Mouse (Mus musculus): Measurements from ENCODE around the gene 1810065E05Rik. TPM values are rescaled to one million over a fixed set of nuclear protein-coding genes. Genes with fewer than 3 reads are reported as not detected.

1810065E05Rik gene
- polyA plus RNA-seq, 1 experiment from 2014 or later = not detected

DNA sequence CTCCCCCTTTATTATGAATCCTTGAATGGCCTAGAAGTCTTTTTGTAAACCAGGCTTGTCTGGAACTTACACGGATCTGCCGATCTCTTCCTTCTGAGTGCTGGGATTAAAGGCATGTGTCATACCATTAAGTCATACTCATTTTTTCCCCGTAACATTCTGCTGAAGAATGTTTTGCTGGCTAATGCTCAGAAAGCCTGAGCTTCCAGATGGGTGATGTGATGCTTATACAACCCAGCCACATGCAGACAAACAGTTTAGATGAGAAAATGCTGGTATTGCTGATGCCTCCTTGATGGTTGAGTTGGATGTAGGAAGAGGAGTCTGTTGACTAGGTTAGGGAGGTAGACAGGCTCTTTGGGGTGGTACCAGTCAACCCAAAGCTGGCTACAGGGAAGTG, 2.6 kb upstream of the 1810065E05Rik start:
- no peaks in the 10 kb centered on the region for H3K9me3 ChIP-seq (ENCODE audit: control insufficient read depth, low read length)
- no peak overlapping the region for H3K27ac ChIP-seq
- no peak for DNase-seq (ENCODE audit: low spot score)
- no peak overlapping the region for H3K4me2 ChIP-seq (replicated peaks)
- 78% methylated on average over 3 of the region's 3 CpGs for WGBS
- H3K36me3 ChIP-seq (replicated peaks; ENCODE audit: control insufficient read depth, insufficient read depth) = no peaks in the 10 kb centered on the region
- H3K4me1 ChIP-seq (replicated peaks; ENCODE audit: control insufficient read depth, insufficient read depth, low read length) = no peaks in the 10 kb centered on the region
- no peak overlapping the region for H3K9ac ChIP-seq
- H3K4me3 ChIP-seq (replicated peaks; ENCODE audit: low read length) = no peak overlapping the region
- ATAC-seq (ENCODE audit: low FRiP score) = no peak
- no peaks in the 10 kb centered on the region for H3K27me3 ChIP-seq (ENCODE audit: control insufficient read depth, insufficient read depth, low read length)

DNA sequence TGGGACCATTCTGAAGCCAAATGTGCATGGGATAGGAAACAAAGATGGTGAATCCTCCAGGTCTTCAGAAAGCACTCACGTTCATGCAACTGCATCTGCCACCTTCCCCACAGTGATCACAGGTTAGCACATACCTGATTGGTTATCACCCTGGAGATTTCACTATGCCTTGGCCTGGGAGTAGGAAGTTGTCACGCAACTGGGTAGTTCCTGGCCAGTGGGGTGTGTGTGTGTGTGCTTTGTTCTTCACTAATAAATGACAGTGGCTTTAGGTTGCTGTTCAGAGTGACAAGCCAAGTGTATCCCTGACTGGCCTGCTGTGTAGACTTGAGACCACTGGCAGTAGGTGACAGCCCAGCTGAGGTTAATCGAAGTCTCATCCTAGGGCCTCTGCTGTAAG, 11.3 kb downstream of the 1810065E05Rik start, which contains the start of gene Gm12253:
Gm12253 (plus strand) TSS at position 301 of the 400 bp plus-strand sequence.
- H3K27me3 ChIP-seq (ENCODE audit: control insufficient read depth, insufficient read depth, low read length) = no peaks in the 10 kb centered on the region
- H3K4me2 ChIP-seq (replicated peaks) = no peak within 1 kb of the TSS
- no peaks in the 10 kb centered on the region for H3K4me1 ChIP-seq (replicated peaks; ENCODE audit: control insufficient read depth, insufficient read depth, low read length)
- WGBS = 87% methylated on average over 3 of the region's 3 CpGs
- H3K4me3 ChIP-seq (replicated peaks; ENCODE audit: low read length) = no peak within 1 kb of the TSS
- no peaks in the 10 kb centered on the region for H3K36me3 ChIP-seq (replicated peaks; ENCODE audit: control insufficient read depth, insufficient read depth)
- H3K27ac ChIP-seq = no peak within 1 kb of the TSS
- H3K9ac ChIP-seq = no peak within 1 kb of the TSS
- ATAC-seq (ENCODE audit: low FRiP score) = no peak
- DNase-seq (ENCODE audit: low spot score) = no peak
- no peaks in the 10 kb centered on the region for H3K9me3 ChIP-seq (ENCODE audit: control insufficient read depth, low read length)

DNA sequence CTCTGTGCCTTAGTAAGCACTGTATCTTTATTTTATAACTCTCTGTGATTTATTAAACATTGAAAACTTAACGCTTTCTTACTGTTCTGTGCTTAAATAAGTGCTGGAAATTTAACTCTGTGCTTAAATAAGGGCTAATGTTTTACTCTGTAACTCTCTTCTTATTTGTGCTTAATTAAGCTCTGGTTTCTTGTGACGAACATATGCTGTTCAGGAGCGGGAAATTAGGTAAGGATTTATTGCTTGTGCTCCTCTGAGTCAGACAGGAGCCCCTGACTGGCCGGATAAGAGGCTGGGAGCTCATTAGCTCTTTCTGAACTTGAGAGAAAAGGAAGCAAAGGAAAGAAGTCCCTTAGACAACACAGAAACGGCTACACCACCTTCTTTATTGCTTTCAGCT, 17.0 kb downstream of the 1810065E05Rik start:
- DNase-seq (ENCODE audit: low spot score) (no peak), ATAC-seq (ENCODE audit: low FRiP score) (no peak)
- H3K9ac ChIP-seq = no peak overlapping the region
- H3K27ac ChIP-seq = no peak overlapping the region
- 67% methylated on average over 5 of the region's 5 CpGs for WGBS
- no peak overlapping the region for H3K4me2 ChIP-seq (replicated peaks)
- no peaks in the 10 kb centered on the region for H3K4me1 ChIP-seq (replicated peaks; ENCODE audit: control insufficient read depth, insufficient read depth, low read length)
- H3K4me3 ChIP-seq (replicated peaks; ENCODE audit: low read length) = no peak overlapping the region
- H3K27me3 ChIP-seq (ENCODE audit: control insufficient read depth, insufficient read depth, low read length) = no peaks in the 10 kb centered on the region
- no peaks in the 10 kb centered on the region for H3K36me3 ChIP-seq (replicated peaks; ENCODE audit: control insufficient read depth, insufficient read depth)
- no peaks in the 10 kb centered on the region for H3K9me3 ChIP-seq (ENCODE audit: control insufficient read depth, low read length)

DNA sequence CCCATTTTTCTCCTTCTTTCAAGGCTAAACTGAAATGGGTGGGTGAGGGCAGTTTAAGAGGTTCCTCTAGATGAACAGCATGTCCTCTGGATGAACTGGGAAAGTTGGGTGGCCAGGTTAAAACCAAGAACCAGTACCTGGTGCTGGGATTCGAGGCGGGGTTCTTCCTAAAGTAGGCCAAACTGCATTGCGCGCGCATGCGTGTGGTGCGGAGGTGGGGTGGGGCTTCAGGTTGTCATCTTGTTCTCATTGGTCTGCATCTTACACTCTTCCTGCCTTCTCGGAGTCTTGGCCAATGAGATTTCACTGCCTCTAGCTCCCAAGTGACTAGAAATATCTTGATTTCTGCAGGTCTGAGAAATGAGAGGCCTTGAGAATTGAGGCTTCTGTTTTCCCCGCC, 31.8 kb downstream of the 1810065E05Rik start, which contains the start of gene Lypd9:
Lypd9 (minus strand) TSS at position 165 of the 400 bp plus-strand sequence.
- H3K27ac ChIP-seq = no peak within 1 kb of the TSS
- WGBS = 99% methylated on average over 9 of the region's 9 CpGs
- ATAC-seq (ENCODE audit: low FRiP score) (no peak), DNase-seq (ENCODE audit: low spot score) (no peak)
- no peak within 1 kb of the TSS for H3K9ac ChIP-seq
- no peaks in the 10 kb centered on the region for H3K4me1 ChIP-seq (replicated peaks; ENCODE audit: control insufficient read depth, insufficient read depth, low read length)
- 0 out of 2 replicates have a peak, but pooled peaks cover 6% of the 10 kb centered on the region for H3K9me3 ChIP-seq (ENCODE audit: control insufficient read depth, low read length)
- no peak within 1 kb of the TSS for H3K4me2 ChIP-seq (replicated peaks)
- H3K36me3 ChIP-seq (replicated peaks; ENCODE audit: control insufficient read depth, insufficient read depth) = no peaks in the 10 kb centered on the region
- no peak within 1 kb of the TSS for H3K4me3 ChIP-seq (replicated peaks; ENCODE audit: low read length)
- no peaks in the 10 kb centered on the region for H3K27me3 ChIP-seq (ENCODE audit: control insufficient read depth, insufficient read depth, low read length)

DNA sequence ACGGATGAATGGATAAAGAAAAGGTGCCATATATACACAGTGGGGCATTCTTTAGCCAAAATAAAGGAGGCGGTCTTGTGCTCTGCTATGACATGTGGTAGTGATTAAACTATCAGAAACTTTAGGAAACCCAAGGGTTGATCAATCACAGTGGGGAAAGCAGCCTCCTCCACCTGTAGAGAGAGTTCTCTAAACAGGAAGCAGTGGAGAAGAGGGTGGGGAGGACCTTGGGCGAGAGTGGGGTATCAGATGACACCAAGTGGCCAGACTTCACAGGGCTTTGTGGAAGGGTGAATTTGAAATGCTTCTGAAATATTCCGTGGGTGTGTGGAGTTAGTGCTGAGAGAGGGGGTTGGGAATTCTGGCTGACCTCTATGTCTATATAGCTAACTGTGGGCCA, 32.7 kb downstream of the 1810065E05Rik start:
- Histone ChIP-seq H3K4me3 (replicated peaks; ENCODE audit: low read length) (no peak overlapping the region), H3K27me3 (ENCODE audit: control insufficient read depth, insufficient read depth, low read length) (no peaks in the 10 kb centered on the region), H3K9me3 (ENCODE audit: control insufficient read depth, low read length) (0 out of 2 replicates have a peak, but pooled peaks cover 6% of the 10 kb centered on the region), H3K9ac (no peak overlapping the region), H3K4me2 (replicated peaks) (no peak overlapping the region), H3K27ac (no peak overlapping the region), H3K36me3 (replicated peaks; ENCODE audit: control insufficient read depth, insufficient read depth) (no peaks in the 10 kb centered on the region), H3K4me1 (replicated peaks; ENCODE audit: control insufficient read depth, insufficient read depth, low read length) (no peaks in the 10 kb centered on the region)
- DNase-seq (ENCODE audit: low spot score) (no peak), ATAC-seq (ENCODE audit: low FRiP score) (no peak)
- WGBS = 72% methylated on average over 4 of the region's 4 CpGs

DNA sequence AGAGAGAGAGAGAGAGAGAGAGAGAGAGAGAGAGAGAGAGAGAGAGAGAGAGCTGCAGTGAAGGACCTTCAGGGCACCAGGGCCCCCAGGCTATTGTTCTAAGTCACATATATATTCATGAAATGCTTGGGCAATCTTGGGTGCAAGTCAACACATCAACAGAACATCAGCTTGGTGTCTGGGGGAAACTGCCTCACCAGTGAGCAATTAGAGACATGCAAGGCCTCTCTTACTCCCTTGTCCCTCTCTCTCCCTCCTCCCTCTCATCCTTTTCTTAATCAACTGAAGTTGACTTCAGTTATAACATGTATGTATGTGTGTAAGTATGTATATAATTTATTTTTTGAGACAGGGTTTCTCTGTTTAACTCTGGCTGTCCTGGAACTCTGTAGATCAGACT, 41.3 kb downstream of the 1810065E05Rik start, which contains the start of gene Olfr30:
Olfr30 (minus strand) TSS at position 101 of the 400 bp plus-strand sequence.
- no peaks in the 10 kb centered on the region for H3K27me3 ChIP-seq (ENCODE audit: control insufficient read depth, insufficient read depth, low read length)
- no peaks in the 10 kb centered on the region for H3K4me1 ChIP-seq (replicated peaks; ENCODE audit: control insufficient read depth, insufficient read depth, low read length)
- no peak within 1 kb of the TSS for H3K4me3 ChIP-seq (replicated peaks; ENCODE audit: low read length)
- no peak within 1 kb of the TSS for H3K4me2 ChIP-seq (replicated peaks)
- no peaks in the 10 kb centered on the region for H3K36me3 ChIP-seq (replicated peaks; ENCODE audit: control insufficient read depth, insufficient read depth)
- DNase-seq (ENCODE audit: low spot score) (no peak), ATAC-seq (ENCODE audit: low FRiP score) (no peak)
- H3K9me3 ChIP-seq (ENCODE audit: control insufficient read depth, low read length) = no peaks in the 10 kb centered on the region
- no peak within 1 kb of the TSS for H3K27ac ChIP-seq
- H3K9ac ChIP-seq = no peak within 1 kb of the TSS

Other genes starting within 250 kb of the 1810065E05Rik start
- 86.9 and 98.4 TPM in 2 replicates for gene Mrpl22, start 249.4 kb upstream of the 1810065E05Rik start, polyA plus RNA-seq (2014; fragmentation: Nextera tagmentation; extraction: Ambion mirVana)
- gene Igtp, start 221.6 kb upstream of the 1810065E05Rik start, polyA plus RNA-seq (2014; fragmentation: Nextera tagmentation; extraction: Ambion mirVana) = 1.5 and 2.4 TPM in 2 replicates
- gene Irgm2, start 221.5 kb upstream of the 1810065E05Rik start, polyA plus RNA-seq (2014; fragmentation: Nextera tagmentation; extraction: Ambion mirVana) = 0.94 and 1.4 TPM in 2 replicates
- gene 4930438A08Rik, start 146.3 kb upstream of the 1810065E05Rik start, polyA plus RNA-seq (2014; fragmentation: Nextera tagmentation; extraction: Ambion mirVana) = not detected in 2 replicates
- gene Zfp692, start 114.0 kb upstream of the 1810065E05Rik start, polyA plus RNA-seq (2014; fragmentation: Nextera tagmentation; extraction: Ambion mirVana) = 13.5 and 16.2 TPM in 2 replicates
- 38.3 and 44.3 TPM in 2 replicates for gene Zfp672, start 90.8 kb upstream of the 1810065E05Rik start, polyA plus RNA-seq (2014; fragmentation: Nextera tagmentation; extraction: Ambion mirVana)
- 34.3 and 36.5 TPM in 2 replicates for gene Sh3bp5l, start 90.4 kb upstream of the 1810065E05Rik start, polyA plus RNA-seq (2014; fragmentation: Nextera tagmentation; extraction: Ambion mirVana)
- gene Lypd8, start 42.1 kb upstream of the 1810065E05Rik start, polyA plus RNA-seq (2014; fragmentation: Nextera tagmentation; extraction: Ambion mirVana) = not detected in 2 replicates
- gene Gm12253, start 11.4 kb downstream of the 1810065E05Rik start, polyA plus RNA-seq (2014; fragmentation: Nextera tagmentation; extraction: Ambion mirVana) = not detected in 2 replicates
- gene Lypd9, start 31.8 kb downstream of the 1810065E05Rik start, polyA plus RNA-seq (2014; fragmentation: Nextera tagmentation; extraction: Ambion mirVana) = not detected in 2 replicates
- not detected in 2 replicates for gene Olfr30, start 41.2 kb downstream of the 1810065E05Rik start, polyA plus RNA-seq (2014; fragmentation: Nextera tagmentation; extraction: Ambion mirVana)
- gene Olfr332, start 71.4 kb downstream of the 1810065E05Rik start, polyA plus RNA-seq (2014; fragmentation: Nextera tagmentation; extraction: Ambion mirVana) = not detected in 2 replicates
- not detected in 2 replicates for gene Olfr331, start 81.5 kb downstream of the 1810065E05Rik start, polyA plus RNA-seq (2014; fragmentation: Nextera tagmentation; extraction: Ambion mirVana)
- not detected in 2 replicates for gene Olfr330, start 113.7 kb downstream of the 1810065E05Rik start, polyA plus RNA-seq (2014; fragmentation: Nextera tagmentation; extraction: Ambion mirVana)
- gene Olfr329-ps, start 125.3 kb downstream of the 1810065E05Rik start, polyA plus RNA-seq (2014; fragmentation: Nextera tagmentation; extraction: Ambion mirVana) = 0.12 TPM in 1 of 2 replicates, not detected in the other
- gene Olfr328, start 134.5 kb downstream of the 1810065E05Rik start, polyA plus RNA-seq (2014; fragmentation: Nextera tagmentation; extraction: Ambion mirVana) = 0.12 TPM in 1 of 2 replicates, not detected in the other
- not detected in 2 replicates for gene Olfr224, start 149.4 kb downstream of the 1810065E05Rik start, polyA plus RNA-seq (2014; fragmentation: Nextera tagmentation; extraction: Ambion mirVana)
- not detected in 2 replicates for gene Olfr325, start 156.6 kb downstream of the 1810065E05Rik start, polyA plus RNA-seq (2014; fragmentation: Nextera tagmentation; extraction: Ambion mirVana)
- gene Olfr324, start 174.0 kb downstream of the 1810065E05Rik start, polyA plus RNA-seq (2014; fragmentation: Nextera tagmentation; extraction: Ambion mirVana) = 0.25 TPM in 1 of 2 replicates, not detected in the other
- gene 2210407C18Rik, start 195.0 kb downstream of the 1810065E05Rik start, polyA plus RNA-seq (2014; fragmentation: Nextera tagmentation; extraction: Ambion mirVana) = not detected in 2 replicates
- gene Olfr323, start 209.4 kb downstream of the 1810065E05Rik start, polyA plus RNA-seq (2014; fragmentation: Nextera tagmentation; extraction: Ambion mirVana) = not detected in 2 replicates
- 0.20 TPM in 1 of 2 replicates, not detected in the other for gene Trim58, start 219.4 kb downstream of the 1810065E05Rik start, polyA plus RNA-seq (2014; fragmentation: Nextera tagmentation; extraction: Ambion mirVana)
- not detected in 2 replicates for gene Olfr322, start 237.7 kb downstream of the 1810065E05Rik start, polyA plus RNA-seq (2014; fragmentation: Nextera tagmentation; extraction: Ambion mirVana)